Mouse (Mus musculus) C2C12 (cell line): ENCODE data around the gene Ankrd50.

Source experiments
- CTCF ChIP-seq: IDR thresholded peaks from one replicate; pipeline ENCODE4 v1.5.1; 2011; ENCODE audit not compliant: control insufficient read depth, insufficient read depth, insufficient read length
- MAX ChIP-seq: IDR thresholded peaks from one replicate; pipeline ENCODE4 v1.6.1; 2011; ENCODE audit warnings: mild to moderate bottlenecking, control low read depth
- MYOD1 ChIP-seq: IDR thresholded peaks from one replicate; pipeline ENCODE4 v1.6.1; 2011; ENCODE audit warnings: low read depth; ENCODE audit not compliant: control insufficient read depth, insufficient read length
- MYOG ChIP-seq: IDR thresholded peaks from one replicate; pipeline ENCODE4 v1.6.1; 2011; ENCODE audit not compliant: control insufficient read depth, insufficient read length; ENCODE audit errors: extremely low read depth
- USF1 ChIP-seq: IDR thresholded peaks from one replicate; pipeline ENCODE4 v1.6.1; 2011; ENCODE audit warnings: low read depth, mild to moderate bottlenecking, control low read depth, moderate library complexity

GRCm38 (mm10) chr3:38496795-38497385 is 12.2 kb upstream of the Ankrd50 start:
- no peak for TF ChIP-seq CTCF
- TF ChIP-seq MYOG: no peak
- TF ChIP-seq USF1: no peak
- TF ChIP-seq MAX: no peak
- TF ChIP-seq MYOD1: no peak
